Mouse (Mus musculus) Patski (cell line): ENCODE data around the gene Chmp2a. TPM values are rescaled to one million over a fixed set of nuclear protein-coding genes. Genes with fewer than 3 reads are reported as not detected.

ENCODE experiments used
- ATAC-seq: fragments of 100-300 bp; one replicate; pipeline ENCODE4 v1.8.0; 2021
- CTCF ChIA-PET: fragments of 350-600 bp; sonication (Branson Sonifier 250); formaldehyde crosslinking; loops from one replicate; lab custom pipeline; 2022; ENCODE audit warnings: inconsistent platforms; lab: Charles Lee
- POLR2A ChIA-PET: fragments of 350-600 bp; sonication (Branson Sonifier 250); formaldehyde crosslinking; loops from one replicate; lab custom pipeline; 2022; ENCODE audit warnings: antibody characterized with exemption, inconsistent platforms; lab: Charles Lee
- DNase-seq: peaks from one replicate; pipeline ENCODE4 v3.0.0-alpha.2; 2011; ENCODE audit warnings: low read depth, low spot score
- H3K27me3 ChIP-seq: fragments of 371-371 bp; one replicate; pipeline ENCODE4 v1.5.1; 2021
- CTCF ChIP-seq: fragments of 100-300 bp; IDR thresholded peaks from one replicate; pipeline ENCODE4 v1.5.1; 2021
- in situ Hi-C: fragments of 300-500 bp; cut with MboI; formaldehyde crosslinking; loops from 3 replicates; pipeline ENCODE4 v1.11.1; 2018; ENCODE audit warnings: low pct_unique_long_range_greater_than_20kb, mixed read lengths
- polyA plus RNA-seq: library from polyadenylated mRNA; unstranded; gene quantifications from one replicate; pipeline ENCODE4 v1.2.3, GENCODE M21; 2021

Chmp2a gene
- polyA plus RNA-seq, 1 experiment from 2014 or later: 215 TPM

DNA sequence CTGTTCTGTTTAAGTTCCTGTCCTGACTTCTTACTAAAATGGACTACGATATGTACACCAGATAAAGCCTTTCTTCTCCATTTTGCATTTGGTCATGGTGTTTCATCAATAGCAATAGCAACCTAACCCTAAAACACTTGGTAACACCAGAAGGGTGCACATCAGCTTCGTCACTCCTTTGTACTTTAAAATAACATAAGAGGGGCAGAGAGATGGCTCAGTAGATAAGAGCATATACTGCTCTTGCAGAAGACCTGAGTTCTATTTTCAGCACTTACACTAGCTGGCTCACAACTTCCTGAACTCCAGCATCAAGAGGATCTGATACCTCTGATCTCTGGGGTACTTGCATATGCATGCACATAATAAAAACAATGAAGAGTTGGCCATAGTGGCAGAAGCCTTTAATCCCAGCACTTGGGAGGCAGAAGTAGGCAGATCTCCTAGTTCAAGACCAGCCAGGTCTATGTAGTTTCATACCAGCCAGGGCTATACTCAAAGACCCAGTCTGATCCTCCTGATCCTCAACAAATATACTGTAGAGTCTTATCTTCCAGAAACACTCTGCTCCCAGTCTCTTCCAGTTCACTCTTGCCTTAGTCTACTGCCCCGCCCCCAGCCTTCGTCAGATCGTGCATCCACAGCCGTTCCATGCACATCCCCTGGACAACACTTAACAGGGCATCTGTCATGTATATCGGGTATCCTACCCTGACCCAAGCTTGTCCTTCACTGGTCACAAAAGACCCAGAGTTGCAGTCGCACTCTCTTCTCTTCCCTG is 47.0 kb downstream of the Chmp2a start:
- ATAC-seq: no peak
- CTCF ChIA-PET: interaction anchor here (0.9 kb wide), 1 partner anchor 10 kb away, joined by 4 read pairs; the partner anchor contains the start of gene Slc27a5
- no peaks in the 10 kb centered on the region for H3K27me3 ChIP-seq
- POLR2A ChIA-PET: no interaction called here
- in situ Hi-C loops: no loop called here
- DNase-seq: no peak
- no peak for TF ChIP-seq CTCF

DNA sequence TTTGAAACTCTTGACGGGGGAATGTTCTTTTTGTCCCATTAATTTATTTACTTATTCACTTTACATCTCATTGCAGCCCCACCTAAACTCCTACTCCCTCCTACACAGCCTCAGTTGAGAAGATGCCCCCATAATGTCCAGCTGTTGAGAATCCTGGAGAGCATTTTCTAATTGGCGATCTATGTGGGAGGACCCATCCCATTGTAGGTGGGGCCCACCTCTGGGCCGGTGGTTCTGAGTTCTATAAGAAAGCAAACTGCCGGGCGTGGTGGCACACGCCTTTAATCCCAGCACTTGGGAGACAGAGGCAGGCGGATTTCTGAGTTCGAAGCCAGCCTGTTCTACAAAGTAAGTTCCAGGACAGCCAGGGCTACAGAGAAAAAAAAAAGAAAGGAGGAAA is 47.7 kb downstream of the Chmp2a start:
- DNase-seq: no peak
- TF ChIP-seq CTCF: no peak
- H3K27me3 ChIP-seq: no peaks in the 10 kb centered on the region
- CTCF ChIA-PET: no interaction called here
- no peak for ATAC-seq
- in situ Hi-C loops: no loop called here
- POLR2A ChIA-PET: no interaction called here

DNA sequence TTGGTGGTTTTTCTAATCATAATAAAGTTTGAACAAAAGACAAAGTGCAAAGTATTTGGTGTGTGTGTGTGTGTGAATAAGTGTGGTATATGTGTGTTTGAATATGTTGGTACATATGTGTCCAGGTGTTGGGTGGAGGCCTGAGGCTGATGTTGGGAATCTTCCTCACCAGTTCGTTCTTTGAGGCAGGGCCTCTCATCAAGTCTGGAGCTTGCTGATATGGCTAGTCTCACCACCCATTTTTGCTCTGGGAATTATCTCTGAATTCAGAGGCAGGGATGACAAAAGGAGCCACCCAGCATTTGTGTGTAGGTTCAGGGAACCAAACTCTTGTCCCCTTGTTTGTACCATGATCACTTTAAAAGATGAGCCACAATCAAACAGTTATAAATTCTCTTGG is 48.9 kb downstream of the Chmp2a start:
- DNase-seq (no peak), ATAC-seq (no peak)
- no peak for TF ChIP-seq CTCF
- ChIA-PET POLR2A (interaction anchor here (0.6 kb wide), 1 partner anchor 24 kb away, joined by 4 read pairs; the partner anchor contains the start of gene Zbtb45), CTCF (no interaction called here)
- in situ Hi-C loops: no loop called here
- no peaks in the 10 kb centered on the region for H3K27me3 ChIP-seq

Other genes starting within 250 kb of the Chmp2a start
- gene Zscan18, start 231.2 kb downstream of the Chmp2a start, polyA plus RNA-seq: 1.0 TPM
- gene Zfp329, start 215.9 kb downstream of the Chmp2a start, polyA plus RNA-seq: 6.1 TPM
- gene Zfp110, start 200.0 kb downstream of the Chmp2a start, polyA plus RNA-seq: 8.1 TPM
- gene Zfp128, start 153.6 kb downstream of the Chmp2a start, polyA plus RNA-seq: 6.0 TPM
- 15.7 TPM for gene Zscan22, start 137.0 kb downstream of the Chmp2a start, polyA plus RNA-seq
- 905 TPM for gene Rps5, start 112.5 kb downstream of the Chmp2a start, polyA plus RNA-seq
- gene Rnf225, start 107.4 kb downstream of the Chmp2a start, polyA plus RNA-seq: 0.47 TPM
- gene Zfp324, start 69.0 kb downstream of the Chmp2a start, polyA plus RNA-seq: 7.9 TPM
- 5.9 TPM for gene Zfp446, start 57.0 kb downstream of the Chmp2a start, polyA plus RNA-seq
- 0.26 TPM for gene Slc27a5, start 36.6 kb downstream of the Chmp2a start, polyA plus RNA-seq
- 447 TPM for gene Trim28, start 35.7 kb downstream of the Chmp2a start, polyA plus RNA-seq
- 21.8 TPM for gene Zbtb45, start 24.8 kb downstream of the Chmp2a start, polyA plus RNA-seq
- gene Ube2m, start 3.5 kb upstream of the Chmp2a start, polyA plus RNA-seq: 222 TPM
- gene Mzf1, start 20.0 kb upstream of the Chmp2a start, polyA plus RNA-seq: 5.6 TPM
- gene Vmn1r85, start 60.4 kb upstream of the Chmp2a start, polyA plus RNA-seq: not detected
- not detected for gene Vmn1r86, start 85.1 kb upstream of the Chmp2a start, polyA plus RNA-seq
- not detected for gene Vmn1r87, start 105.3 kb upstream of the Chmp2a start, polyA plus RNA-seq
- not detected for gene Vmn1r88, start 124.8 kb upstream of the Chmp2a start, polyA plus RNA-seq
- not detected for gene Vmn1r89, start 178.2 kb upstream of the Chmp2a start, polyA plus RNA-seq
- gene Lig1, start 242.5 kb upstream of the Chmp2a start, polyA plus RNA-seq: 33.2 TPM
- gene Zswim9, start 243.9 kb upstream of the Chmp2a start, polyA plus RNA-seq: 12.0 TPM